Mouse (Mus musculus): ENCODE measurements around the gene Tmem59l.

- no peak for TF ChIP-seq EP300 (IDR thresholded peaks at IDR 0.05; ENCODE audit: insufficient read depth, low read depth, low read length)
- no peak for TF ChIP-seq POLR2A (IDR thresholded peaks at IDR 0.05; ENCODE audit: insufficient read depth, low read length)
Observed at GRCm38 (mm10) chr8:70504291-70504716, 17.1 kb upstream of the Tmem59l start.
